Mouse (Mus musculus) lung, embryonic 14.5 days (tissue): ENCODE measurements around the gene Adprhl2. TPM values are rescaled to one million over a fixed set of nuclear protein-coding genes. Genes with fewer than 3 reads are reported as not detected.

Experiments
- ATAC-seq: fragments of 200-750 bp; cut with Nextera tagmentation; 2 replicates; pipeline ENCODE4 v1.8.0; 2017; ENCODE audit warnings: mild to moderate bottlenecking, moderate TSS enrichment, moderate library complexity; ENCODE audit not compliant: insufficient read depth
- DNase-seq: peaks from one replicate; pipeline ENCODE4 v3.0.0-alpha.2; 2015
- H3K27ac ChIP-seq: fragments of 300-500 bp; sonication (generic); 2 replicates; pipeline ENCODE4 v1.5.1; 2014; ENCODE audit warnings: low read depth, mild to moderate bottlenecking, moderate library complexity
- H3K27me3 ChIP-seq: fragments of 300-500 bp; sonication (generic); 2 replicates; pipeline ENCODE4 v1.6.1; 2014; ENCODE audit warnings: low read length, control low read depth; ENCODE audit not compliant: insufficient read depth
- H3K36me3 ChIP-seq: fragments of 300-500 bp; sonication (generic); 2 replicates; pipeline ENCODE4 v1.6.1; 2014; ENCODE audit warnings: control low read depth; ENCODE audit not compliant: insufficient read depth
- H3K4me1 ChIP-seq: fragments of 300-500 bp; sonication (generic); 2 replicates; pipeline ENCODE4 v1.6.1; 2014; ENCODE audit warnings: antibody characterized with exemption, control low read depth; ENCODE audit not compliant: insufficient read depth
- H3K4me2 ChIP-seq: fragments of 300-500 bp; sonication (generic); 2 replicates; pipeline ENCODE4 v1.6.1; 2014; ENCODE audit warnings: mild to moderate bottlenecking
- H3K4me3 ChIP-seq: fragments of 300-500 bp; sonication (generic); 2 replicates; pipeline ENCODE4 v1.5.1; 2014; ENCODE audit warnings: low read depth, low read length
- H3K9ac ChIP-seq: fragments of 300-500 bp; sonication (generic); 2 replicates; pipeline ENCODE4 v1.6.1; 2014
- H3K9me3 ChIP-seq: fragments of 300-500 bp; sonication (generic); 2 replicates; pipeline ENCODE4 v1.6.1; 2016; ENCODE audit warnings: low read depth, low read length, control low read depth
- CTCF ChIP-seq: IDR thresholded peaks from 2 replicates; pipeline ENCODE4 v1.5.1; 2016; ENCODE audit warnings: antibody characterized with exemption, low read depth
- WGBS: fragments of 180-500 bp; shearing (Covaris S2); extraction: QIAGEN DNeasy Blood & Tissue Kit; methylation state at CpG from one replicate; pipeline ENCODE4 v1.1.7; 2014; 5-methylcytosine and 5-hydroxymethylcytosine counted together
- polyA plus RNA-seq: library from polyadenylated mRNA; unstranded; fragments of >200 nt; fragmentation: Nextera tagmentation; extraction: Ambion mirVana; gene quantifications from 2 replicates; pipeline ENCODE4 v1.2.1, GENCODE M21; 2014

Gene Adprhl2
- polyA plus RNA-seq, 1 experiment from 2014 or later = 56.8 TPM

DNA sequence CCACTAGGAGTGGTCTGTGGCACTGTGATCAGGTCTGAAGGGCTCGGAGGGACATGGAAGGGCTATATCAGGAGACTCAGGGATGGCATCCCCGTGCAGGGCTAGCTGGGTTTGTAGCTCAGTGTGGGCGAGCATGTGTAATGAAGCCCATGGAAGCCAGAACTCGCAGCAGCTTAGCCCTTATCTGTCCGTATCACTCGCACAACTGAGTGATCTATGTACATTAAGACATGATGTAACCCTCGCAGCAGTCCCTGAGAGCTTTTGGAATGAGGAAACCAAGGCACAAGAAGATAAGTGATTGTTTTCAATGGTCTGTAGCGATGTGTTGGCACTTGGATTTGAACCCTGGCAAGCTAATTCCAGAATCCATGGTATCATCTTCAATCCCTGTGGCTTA is 37.9 kb downstream of the Adprhl2 start:
- Histone ChIP-seq H3K4me1 (peaks cover 4% of the 10 kb centered on the region), H3K9ac (no peak overlapping the region), H3K36me3 (no peaks in the 10 kb centered on the region), H3K9me3 (no peaks in the 10 kb centered on the region), H3K4me3 (no peak overlapping the region), H3K27me3 (peaks cover 38% of the 10 kb centered on the region), H3K27ac (no peak overlapping the region), H3K4me2 (no peak overlapping the region)
- ATAC-seq (no peak), DNase-seq (no peak)
- TF ChIP-seq CTCF = no peak
- WGBS = 79% methylated on average over 8 of the region's 8 CpGs

DNA sequence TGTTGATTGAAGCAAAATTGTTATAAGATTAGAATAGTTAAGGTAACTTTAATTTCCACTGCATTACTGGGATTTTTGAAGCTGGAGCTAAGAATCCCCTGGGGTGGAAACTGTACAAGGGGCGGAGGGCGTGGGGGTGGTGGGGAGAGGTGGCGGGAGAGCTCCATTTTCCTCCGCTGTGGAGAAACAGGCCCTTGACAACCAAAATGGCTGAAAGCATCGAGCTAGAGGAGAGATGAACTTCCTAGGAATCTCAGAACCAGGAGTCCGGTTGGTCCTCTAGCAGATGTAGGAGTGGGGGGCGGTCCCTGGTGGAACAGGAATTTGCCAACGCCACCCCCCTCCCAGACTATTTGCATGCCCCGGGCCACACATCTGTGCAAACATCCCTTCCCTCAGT is 39.8 kb downstream of the Adprhl2 start:
- Histone ChIP-seq H3K4me3 (no peak overlapping the region), H3K27ac (no peak overlapping the region), H3K9ac (no peak overlapping the region), H3K9me3 (no peaks in the 10 kb centered on the region), H3K4me2 (no peak overlapping the region), H3K27me3 (peaks cover 20% of the 10 kb centered on the region), H3K36me3 (no peaks in the 10 kb centered on the region), H3K4me1 (peaks cover under 1% of the 10 kb centered on the region; the same call in 1 of the 2 replicates)
- no peak for DNase-seq
- ATAC-seq = no peak
- WGBS = 55% methylated on average over 9 of the region's 9 CpGs
- TF ChIP-seq CTCF = no peak

DNA sequence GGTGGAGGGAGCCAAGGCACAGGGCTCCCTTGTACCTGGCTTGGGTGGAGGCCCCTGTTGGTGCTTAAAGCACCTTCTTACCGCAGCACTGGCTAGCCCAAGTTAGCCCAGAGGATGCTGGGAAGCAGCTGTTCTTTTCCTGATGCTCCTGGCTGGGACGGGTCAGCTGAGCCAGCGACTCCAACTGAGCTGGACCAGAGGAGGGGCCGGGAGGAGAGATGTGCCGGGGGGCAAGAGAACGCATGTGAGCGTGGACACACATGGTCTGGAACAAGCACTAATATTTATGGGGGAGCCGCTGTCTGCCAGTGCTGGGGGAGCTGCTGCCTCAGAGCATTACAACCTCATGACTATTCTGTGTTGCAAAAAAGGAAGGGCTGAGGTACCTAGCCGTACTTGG is 42.5 kb downstream of the Adprhl2 start:
- H3K9me3 ChIP-seq = no peaks in the 10 kb centered on the region
- peaks cover 3% of the 10 kb centered on the region; the same call in 1 of the 2 replicates for H3K27me3 ChIP-seq
- H3K4me3 ChIP-seq = no peak overlapping the region
- H3K27ac ChIP-seq = no peak overlapping the region
- peaks cover 13% of the 10 kb centered on the region for H3K36me3 ChIP-seq
- no peak overlapping the region for H3K9ac ChIP-seq
- 63% methylated on average over 9 of the region's 9 CpGs for WGBS
- ATAC-seq = no peak
- TF ChIP-seq CTCF = no peak
- no peaks in the 10 kb centered on the region for H3K4me1 ChIP-seq
- DNase-seq = no peak
- no peak overlapping the region for H3K4me2 ChIP-seq

DNA sequence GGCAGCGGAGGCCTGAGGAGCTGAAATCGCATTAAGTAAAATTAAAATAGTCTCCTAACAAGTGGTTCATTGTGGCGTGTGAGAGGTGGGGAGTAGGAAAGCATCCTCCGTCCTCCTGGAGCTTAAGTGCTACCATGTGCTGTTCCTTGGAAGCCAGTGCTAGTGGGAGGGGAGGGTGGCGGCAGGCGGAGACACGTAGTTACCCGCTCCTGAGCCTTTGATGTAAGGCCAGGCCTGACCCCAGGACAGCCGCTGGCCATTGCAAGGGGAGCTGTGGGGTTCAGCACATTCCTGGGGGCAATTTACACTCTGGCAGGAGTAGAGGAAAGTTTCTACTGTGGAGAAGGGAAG is 43.0 kb downstream of the Adprhl2 start:
- Histone ChIP-seq H3K4me2 (no peak overlapping the region), H3K9ac (no peak overlapping the region), H3K4me1 (no peaks in the 10 kb centered on the region), H3K36me3 (peaks cover 18% of the 10 kb centered on the region), H3K9me3 (no peaks in the 10 kb centered on the region), H3K4me3 (no peak overlapping the region), H3K27ac (no peak overlapping the region), H3K27me3 (no peaks in the 10 kb centered on the region; the same call in 1 of the 2 replicates)
- ATAC-seq (no peak), DNase-seq (no peak)
- no peak for TF ChIP-seq CTCF
- WGBS = 34% methylated on average over 9 of the region's 9 CpGs

DNA sequence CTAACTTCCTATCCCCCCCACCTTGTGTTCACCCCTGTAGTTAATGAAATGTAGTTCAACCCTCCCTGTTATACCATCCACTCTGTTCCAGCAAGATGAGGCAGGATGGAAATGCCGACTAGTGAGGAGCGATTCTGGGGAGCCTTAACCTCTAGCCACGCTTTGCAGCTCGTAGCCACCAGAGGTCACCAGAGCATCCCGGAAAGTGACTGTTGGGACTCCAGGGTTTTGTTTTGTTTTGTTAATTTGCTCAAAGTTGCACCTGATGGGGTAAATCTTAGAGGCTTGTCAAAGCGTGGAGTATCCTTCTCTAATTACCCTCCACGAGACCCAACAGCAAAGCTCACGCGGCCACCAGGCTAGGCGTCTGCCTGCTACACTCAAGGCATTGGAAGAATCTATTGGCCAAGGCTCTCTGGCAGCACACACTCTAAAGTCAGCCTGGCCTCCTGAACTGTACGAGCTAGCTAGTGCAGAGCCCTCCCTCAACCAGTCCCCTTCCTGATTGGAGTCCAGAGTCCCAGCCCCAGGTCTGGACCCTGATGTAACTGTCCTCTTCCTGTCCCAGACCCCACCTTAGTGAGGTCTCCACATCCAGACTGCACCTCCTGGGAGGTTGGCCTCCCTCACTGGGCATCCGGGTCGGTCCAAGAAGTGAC is 43.5 kb downstream of the Adprhl2 start:
- ATAC-seq (peak; percentile 66), DNase-seq (peak; percentile 85)
- TF ChIP-seq CTCF = peak; percentile 83
- Histone ChIP-seq H3K9ac (no peak overlapping the region), H3K27ac (no peak overlapping the region), H3K4me2 (0 out of 2 replicates have a peak overlapping the region, but pooled peaks have one; percentile 33), H3K9me3 (no peaks in the 10 kb centered on the region), H3K27me3 (no peaks in the 10 kb centered on the region), H3K36me3 (peaks cover 23% of the 10 kb centered on the region), H3K4me3 (no peak overlapping the region), H3K4me1 (no peaks in the 10 kb centered on the region)
- WGBS = 8% methylated on average over 13 of the region's 13 CpGs

DNA sequence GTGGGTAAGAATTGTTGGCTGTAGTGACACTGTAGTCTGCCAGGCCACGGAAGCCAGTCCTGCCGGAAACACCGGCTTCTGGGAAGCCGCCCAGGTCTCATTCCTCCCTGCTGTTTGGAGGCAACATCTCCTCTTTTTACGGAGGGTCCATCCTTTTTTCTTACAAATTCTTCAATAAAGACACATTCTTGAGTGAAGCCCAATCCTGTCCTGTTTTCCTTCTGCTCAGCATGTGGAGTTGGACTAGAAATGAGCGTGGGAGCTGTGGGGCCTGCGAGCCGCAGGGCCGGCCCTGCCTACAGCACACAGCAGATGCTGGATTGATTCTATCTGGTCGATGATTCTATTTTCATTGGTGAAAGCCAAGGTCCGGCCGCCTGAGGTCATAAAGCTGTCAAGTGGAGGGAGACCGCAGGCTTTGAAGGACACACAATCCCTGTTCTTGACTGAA is 45.8 kb downstream of the Adprhl2 start:
- Histone ChIP-seq H3K4me1 (no peaks in the 10 kb centered on the region), H3K9ac (no peak overlapping the region), H3K27me3 (no peaks in the 10 kb centered on the region), H3K27ac (no peak overlapping the region), H3K36me3 (peaks cover 30% of the 10 kb centered on the region), H3K4me2 (no peak overlapping the region), H3K4me3 (no peak overlapping the region), H3K9me3 (no peaks in the 10 kb centered on the region)
- no peak for TF ChIP-seq CTCF
- ATAC-seq (no peak), DNase-seq (no peak)
- WGBS = 85% methylated on average over 13 of the region's 13 CpGs

DNA sequence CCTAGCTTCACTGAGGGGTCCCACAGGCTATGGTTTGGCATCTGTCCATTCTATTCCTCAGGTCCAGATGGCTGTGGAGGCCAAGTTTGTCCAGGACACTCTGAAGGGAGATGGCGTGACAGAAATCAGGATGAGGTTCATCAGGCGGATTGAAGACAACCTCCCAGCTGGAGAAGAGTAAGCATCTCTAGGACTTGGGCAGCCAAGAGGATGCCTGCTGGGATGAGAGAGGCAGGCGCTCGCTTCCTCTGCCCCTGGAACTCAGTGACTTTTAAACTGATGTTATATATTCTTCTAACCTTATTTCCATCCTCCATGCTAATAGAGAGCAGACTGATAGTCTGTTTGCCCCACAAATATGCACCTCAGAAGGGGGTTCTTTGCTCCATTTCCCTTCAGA is 46.4 kb downstream of the Adprhl2 start:
- no peak for DNase-seq
- no peak for TF ChIP-seq CTCF
- Histone ChIP-seq H3K9ac (no peak overlapping the region), H3K27me3 (no peaks in the 10 kb centered on the region), H3K36me3 (peaks cover 30% of the 10 kb centered on the region), H3K4me3 (no peak overlapping the region), H3K27ac (no peak overlapping the region), H3K9me3 (no peaks in the 10 kb centered on the region), H3K4me1 (no peaks in the 10 kb centered on the region), H3K4me2 (no peak overlapping the region)
- no peak for ATAC-seq
- 92% methylated on average over 4 of the region's 4 CpGs for WGBS
